Mouse (Mus musculus): ENCODE results near the gene Copz1. TPM values are rescaled to one million over a fixed set of nuclear protein-coding genes. Genes with fewer than 3 reads are reported as not detected.
"Not testable (repeated sequence)": the region's sequence is repeated elsewhere in the genome, so short reads cannot be mapped to it uniquely, and the experiment has no call there.

The Copz1 gene
- total RNA-seq, 2 experiments from 2014 or later, result 97.0 to 100 TPM

DNA sequence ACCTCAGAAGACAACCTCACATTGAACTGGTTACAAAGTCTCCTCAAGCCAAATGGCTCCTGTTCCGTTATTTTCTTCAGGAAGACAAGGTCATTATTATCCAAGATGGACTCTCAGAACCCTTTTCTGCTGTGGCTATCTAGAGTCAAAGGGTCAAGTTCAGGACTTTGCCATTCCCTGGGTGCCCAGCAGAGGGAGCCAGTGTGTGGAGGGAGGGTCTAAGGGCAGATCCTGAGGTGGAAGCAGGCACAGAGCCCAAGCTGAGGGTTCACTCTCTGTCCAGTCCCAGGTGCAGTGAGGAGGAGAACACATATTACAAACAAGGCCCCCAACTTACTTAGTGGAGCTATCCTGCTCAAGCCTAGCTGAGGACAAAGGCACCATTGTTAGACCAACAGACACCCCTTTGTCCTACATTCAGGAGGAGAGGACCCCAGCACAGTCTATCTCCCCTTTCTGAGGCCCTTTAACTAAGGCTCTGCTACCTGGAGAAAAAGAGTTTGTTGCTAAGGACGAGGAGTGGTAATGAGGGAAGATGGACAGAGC is 22.2 kb upstream of the Copz1 start:
- no peak for DNase-seq (ENCODE audit: low spot score in 2 of 2)

DNA sequence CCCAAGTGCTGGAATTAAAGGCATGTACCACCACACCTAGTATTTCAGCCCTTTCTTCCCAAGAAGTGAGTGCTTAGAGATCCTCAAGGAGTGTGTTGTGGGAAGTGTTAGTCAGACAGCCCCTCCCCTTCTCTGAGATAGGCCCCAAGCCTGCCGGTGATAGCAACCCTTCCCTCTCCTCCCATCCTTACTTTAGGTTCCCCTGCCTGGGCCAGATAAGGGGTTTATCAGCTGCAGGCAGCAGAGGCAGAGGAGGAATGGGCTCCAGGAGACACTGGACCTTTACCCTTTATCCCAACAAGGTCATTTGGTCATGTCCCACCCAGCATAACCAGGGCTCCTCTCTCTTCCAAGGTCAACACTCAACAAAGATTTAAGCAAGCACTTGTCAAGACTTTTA is 20.9 kb upstream of the Copz1 start:
- DNase-seq (ENCODE audit: low spot score in 2 of 2), result no peak

DNA sequence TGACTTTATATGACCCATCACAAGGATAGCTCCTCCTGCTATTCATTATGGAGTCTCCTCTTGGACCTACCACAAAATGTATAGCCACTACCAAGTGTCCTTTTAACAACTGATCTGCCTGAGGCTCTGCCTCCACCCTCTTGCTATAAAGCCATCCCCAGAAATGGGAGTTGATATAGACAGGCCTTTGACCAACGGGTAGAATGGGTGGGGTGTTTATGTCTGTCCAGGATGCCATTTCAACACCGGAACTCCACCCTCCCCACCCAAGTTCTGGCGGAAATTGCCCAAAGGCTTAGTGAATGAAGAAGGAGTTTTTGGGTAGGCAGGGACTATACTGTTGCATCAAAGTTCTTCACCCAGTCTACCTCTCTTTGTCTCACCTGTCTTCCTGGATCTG is 19.9 kb upstream of the Copz1 start:
- no peak for DNase-seq (ENCODE audit: low spot score in 2 of 2)

DNA sequence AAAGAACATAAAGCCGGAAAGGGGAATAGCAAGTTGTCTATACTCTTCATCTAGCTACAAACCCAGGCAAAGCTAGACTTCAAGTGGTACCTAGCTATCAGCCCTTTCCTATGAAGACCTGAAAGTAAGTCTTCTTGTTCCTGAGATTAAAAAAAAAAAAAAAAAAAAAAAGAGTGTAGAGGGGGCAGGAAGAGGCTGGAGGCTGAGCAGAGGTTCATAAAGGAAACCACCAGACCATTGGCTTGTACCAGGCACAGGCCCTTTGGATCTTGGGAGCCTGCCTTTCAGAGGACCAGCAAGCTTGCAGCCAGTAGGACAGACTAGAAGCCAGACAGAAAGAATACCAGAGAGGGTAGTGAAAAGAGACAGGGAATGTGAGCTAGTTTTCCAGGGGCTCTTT is 19.2 kb upstream of the Copz1 start:
- DNase-seq (ENCODE audit: low spot score in 2 of 2), result no peak

DNA sequence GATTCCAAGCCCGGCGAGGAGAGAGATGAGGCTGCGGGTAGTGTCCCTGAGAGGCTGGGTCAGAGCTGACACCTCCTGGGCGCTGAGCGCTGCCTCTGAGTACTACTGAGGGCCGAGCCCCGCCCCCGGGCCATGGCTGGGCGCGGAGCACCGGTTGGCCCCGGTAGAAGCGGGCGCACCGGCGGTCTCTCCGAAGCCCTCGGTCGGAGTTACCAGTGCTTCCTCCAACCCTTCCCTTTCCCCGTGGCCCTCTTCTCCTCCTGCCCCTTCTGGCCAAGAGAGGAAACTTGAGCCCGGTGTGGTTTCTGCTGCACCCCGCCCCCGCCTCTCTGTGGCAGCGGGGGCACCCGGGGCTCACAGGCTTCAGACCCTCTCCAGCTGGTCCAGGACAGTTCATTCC is 17.3 kb upstream of the Copz1 start:
- no peak for DNase-seq (ENCODE audit: low spot score in 2 of 2)

DNA sequence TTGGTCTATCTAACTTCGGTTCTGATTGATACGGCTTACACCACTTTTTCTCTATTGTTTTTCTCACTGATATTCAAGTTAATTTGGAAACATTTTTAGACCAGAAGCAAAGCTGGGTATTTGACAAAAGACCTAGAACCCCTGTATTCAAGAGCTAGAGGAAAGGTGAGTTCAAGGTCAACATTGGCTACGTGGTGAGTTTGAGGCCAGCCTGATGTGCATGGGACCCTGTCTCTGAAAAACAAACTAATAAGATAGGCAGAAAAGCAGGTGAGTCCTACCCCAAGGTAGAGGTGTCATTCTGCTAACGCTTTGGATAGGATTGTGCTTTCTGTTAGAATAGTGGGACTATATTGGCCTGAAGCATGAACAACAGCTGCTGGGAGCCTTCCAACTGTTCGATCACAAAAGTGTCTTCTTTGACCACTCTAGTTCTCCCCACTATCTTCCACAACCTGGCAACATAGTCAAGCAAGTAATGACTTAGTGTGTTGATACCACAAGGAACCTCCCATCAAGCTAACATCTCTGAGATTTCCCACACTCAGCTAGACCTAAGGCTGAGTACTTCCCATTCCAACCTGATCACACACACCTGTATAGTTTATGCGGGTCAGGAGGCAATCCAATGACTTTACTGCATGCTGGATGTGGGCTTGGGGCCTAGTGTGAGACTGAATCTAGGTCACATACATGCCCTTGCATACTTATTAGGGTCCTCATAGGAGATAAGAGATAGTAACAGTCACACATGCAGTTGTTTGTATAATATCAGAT is 16.1 kb upstream of the Copz1 start:
- DNase-seq (ENCODE audit: low spot score in 2 of 2), result no peak

DNA sequence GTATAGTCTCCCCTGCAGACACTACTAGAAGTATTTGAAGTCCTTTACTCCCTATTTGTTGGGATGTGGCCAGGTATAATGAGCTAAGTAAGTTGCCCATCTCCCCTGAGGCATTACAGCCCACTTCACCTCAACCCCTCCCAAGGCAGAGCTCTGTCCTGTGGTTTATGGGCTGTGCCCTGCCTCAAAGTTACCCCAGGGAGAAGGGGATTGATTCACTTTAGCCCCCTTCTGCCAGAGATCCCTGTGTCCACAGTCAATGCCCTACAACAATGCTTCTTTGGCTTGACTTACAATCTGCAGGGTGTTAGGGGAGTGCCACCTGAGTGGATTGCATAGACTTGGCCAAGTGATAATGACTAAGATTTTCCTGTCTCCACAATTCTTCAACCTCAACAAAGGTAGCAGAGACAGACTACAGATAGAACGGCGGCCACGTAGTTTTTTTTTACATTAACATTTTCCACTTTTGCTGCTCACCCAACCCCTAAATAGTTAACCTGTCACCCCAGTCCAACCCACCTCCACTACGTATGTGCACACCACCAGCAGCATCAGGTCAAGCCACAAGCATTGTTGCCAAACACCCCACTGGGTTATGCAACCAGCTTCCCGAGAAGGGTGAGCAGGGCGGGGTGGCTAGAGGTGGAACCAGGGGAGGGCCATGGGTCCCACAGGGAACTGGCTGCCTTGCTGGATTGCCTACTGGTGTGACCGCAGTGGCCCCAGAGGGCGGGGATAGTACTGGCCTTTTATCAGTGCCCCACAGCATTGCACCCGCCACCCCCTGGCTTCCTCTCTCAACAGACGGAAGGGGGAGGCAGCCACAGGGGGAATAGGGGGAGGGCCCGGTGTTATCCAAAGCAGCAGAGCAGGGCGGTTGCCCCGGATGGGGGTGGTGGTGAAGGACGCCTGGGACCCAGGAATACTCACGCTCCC is 14.5 kb upstream of the Copz1 start, which contains the start of gene Nfe2:
TSS of gene Nfe2 (minus strand) at position 614 of the 939 bp plus-strand sequence.
- DNase-seq (ENCODE audit: low spot score in 2 of 2), result no peak

DNA sequence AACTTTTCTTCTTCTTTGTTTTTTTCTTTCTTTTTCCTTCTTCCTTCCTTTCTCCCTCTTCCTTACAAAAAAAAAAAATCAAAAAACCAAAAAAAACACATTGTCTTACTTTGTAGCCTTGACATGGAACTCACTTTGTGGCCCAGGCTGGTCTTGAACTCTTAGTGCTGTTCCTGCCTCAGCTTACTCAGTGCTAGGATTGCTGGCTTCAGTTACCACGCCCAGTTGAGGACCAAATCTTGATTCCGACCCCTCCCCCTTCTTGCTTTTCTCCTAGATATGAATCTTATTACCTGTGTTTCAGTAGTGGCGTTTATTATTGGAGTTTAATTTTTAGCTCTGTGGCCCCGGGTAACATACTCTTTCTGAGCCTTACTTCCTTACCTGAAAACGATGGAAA is 13.4 kb upstream of the Copz1 start:
- no peak for DNase-seq (ENCODE audit: low spot score in 2 of 2)

DNA sequence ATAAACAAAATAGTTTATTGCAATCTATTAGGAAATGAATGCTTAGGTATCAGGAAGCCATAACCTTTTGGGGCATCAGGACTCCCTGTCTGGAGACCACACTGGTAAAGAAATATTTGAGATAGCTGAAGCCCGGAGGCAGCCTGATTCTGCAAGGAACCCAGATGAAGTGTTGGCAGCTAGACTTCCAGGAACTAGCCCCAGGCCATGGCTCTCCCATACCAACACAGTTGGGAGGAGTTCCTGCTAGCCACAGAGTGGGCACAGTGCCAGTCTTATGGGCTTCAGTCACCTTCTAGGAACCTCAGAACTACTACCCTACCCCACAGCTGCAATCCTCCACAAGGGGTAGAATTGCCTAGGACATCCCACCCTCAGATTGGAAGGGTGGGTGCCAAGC is 12.5 kb upstream of the Copz1 start:
- no peak for DNase-seq (ENCODE audit: low spot score in 2 of 2)

DNA sequence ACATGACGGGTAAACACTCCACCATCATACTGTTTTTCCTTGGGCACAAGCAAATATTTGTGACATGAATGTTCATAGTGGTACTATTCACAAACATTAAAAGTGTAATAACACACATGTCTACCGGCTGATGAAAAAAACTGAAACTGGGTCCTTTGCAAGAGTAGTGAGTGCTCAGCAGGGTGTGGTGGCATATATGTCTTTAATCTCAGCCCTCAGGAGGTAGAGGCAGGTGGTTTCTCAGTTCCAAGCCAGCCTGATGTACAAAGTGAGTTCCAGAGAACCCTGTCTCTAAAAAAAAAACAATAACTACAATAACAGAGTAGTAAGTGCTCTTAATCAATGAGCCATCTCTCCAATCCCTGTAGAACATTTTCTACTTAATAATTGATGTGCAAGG is 7.7 kb upstream of the Copz1 start:
- no peak for DNase-seq (ENCODE audit: low spot score in 2 of 2)

DNA sequence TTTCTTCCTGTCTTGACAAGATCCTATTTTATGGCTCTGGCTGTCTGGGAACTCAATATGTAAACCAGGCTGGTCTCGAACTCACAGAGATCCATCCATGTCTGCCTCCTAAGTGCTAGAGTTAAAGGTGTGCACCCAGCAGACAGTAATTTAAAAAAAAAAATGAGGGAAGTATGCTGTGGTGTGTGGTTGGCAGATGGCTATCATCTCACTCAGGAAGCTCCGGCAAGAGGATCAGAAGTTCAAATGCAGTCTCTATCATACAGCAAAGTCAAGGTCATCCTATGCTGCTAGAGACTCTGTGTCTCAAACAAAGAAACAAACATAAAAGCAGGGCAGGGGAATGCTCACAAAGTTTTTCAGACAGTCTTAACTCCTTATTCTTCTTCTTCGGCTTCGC is 3.6 kb upstream of the Copz1 start:
- no peak for DNase-seq (ENCODE audit: low spot score in 2 of 2)

DNA sequence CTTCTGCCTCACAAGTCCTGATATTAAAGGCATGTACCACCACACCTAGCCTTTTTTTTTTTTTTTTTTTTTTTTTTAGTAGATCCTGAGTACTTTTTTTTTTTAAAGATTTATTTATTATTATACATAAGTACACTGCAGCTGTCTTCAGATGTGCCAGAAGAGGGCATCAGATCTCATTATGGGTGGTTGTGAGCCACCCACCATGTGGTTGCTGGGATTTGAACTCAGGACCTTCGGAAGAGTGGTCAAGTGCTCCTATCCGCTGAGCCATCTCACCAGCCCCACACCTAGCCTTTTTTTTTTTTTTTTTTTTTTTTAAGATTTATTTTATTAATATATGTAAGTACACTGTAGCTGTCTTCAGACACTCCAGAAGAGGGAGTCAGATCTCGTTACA is 3.4 kb downstream of the Copz1 start:
- not testable (repeated sequence) for DNase-seq (ENCODE audit: low spot score in 2 of 2)

DNA sequence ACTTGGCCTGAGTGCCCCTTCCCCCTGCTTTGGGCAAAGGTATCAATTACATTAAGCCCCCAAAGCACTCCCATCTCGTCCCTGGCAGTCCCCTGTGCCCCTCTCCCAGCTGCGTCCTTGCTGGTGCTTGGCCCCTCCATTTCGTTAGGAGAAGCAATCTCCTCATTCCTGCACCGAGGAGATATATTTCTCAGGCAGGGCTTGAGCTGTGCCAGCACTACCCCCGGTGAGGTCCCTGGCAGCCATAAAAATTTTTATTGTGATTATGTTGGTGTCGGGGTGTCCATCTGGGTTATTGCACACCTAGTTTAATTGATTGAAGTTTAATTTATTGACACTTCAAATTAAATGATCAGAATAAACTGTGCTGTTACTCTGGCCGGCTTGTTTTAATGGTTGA is 5.4 kb downstream of the Copz1 start:
- DNase-seq (ENCODE audit: low spot score in 2 of 2), result no peak

DNA sequence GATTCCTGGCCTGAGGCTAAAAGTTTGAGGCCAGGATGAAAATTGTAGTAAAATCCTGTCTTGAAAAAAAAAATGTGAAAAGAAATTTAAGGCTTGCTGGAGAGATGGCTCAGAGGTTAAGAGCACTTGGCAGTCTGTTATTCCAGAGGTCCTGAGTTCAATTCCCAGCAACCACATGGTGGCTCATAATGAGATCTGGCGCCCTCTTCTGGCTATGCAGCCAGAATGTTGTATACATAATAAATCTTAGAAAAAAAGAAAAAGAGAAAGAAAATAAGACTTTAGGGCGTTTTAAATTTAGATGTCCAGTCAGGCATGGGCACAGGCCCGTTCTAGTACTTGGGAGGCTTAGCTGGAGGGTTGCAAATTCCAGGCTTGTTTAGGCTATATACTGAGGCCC is 7.2 kb downstream of the Copz1 start:
- DNase-seq (ENCODE audit: low spot score in 2 of 2), result no peak

DNA sequence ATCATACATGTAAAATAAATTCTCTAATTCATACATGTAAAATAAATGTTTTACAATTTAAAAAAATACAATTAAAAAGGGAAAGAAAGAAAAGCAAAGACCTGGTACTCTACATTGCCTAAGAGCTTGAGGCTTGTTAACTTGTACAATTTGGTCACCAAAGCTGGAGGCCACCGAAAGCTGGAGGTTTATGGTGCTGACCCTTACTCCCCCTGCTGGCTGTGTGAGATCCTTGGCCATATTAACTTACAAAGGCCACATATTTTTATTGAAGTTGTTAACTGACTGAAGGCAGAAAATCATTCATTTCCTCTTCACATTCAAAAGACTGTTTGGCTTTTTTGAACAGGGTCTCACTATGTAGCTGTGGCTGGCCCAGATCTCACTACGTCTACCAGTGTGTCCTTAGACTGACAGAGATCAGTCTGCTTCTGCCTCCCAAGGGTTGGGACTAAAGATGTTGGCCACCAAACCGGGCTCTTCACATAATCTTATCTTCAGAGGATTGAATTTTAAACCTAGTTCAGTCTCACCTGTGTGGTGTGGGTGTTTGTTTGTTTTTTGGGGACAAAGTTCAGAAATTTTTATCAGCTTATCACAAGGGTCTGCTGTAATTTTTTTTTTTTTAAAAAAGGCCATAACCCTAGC is 8.4 kb downstream of the Copz1 start:
- no peak for DNase-seq (ENCODE audit: low spot score in 2 of 2)

DNA sequence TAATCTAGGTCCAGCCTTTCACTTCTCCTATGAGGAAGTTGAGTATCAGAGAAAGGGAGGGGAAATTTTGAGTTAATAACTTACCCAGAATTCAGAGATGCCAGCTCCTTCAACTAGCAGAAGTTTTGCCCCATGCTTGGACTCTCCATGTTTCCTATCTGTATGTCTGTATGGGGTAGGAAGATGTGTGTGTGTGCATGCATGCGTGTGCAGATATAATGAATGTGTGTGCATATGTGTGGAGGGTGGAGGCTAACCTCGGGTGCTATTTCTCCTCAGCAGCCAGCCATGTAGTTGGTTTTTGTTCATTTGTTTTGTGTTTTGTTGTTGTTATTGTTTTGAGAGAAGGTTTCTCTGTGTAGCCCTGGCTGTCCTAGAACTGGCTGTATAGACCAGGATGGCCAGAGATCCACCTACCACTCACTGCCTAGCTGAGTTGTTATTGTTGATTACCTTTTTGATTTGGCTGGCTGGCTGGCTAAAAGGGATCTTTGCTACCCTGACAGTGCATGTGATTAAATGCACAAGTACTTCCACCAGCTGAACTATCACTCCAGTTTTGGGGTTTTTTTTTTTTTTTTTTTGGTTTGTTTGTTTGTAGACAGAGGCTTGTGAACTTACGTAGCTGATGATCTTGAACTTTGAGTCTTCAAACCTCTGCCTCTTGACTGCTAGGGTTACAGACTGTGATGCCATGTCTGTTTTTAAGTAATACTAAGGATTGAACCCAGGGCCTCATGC is 9.1 kb downstream of the Copz1 start:
- no peak for DNase-seq (ENCODE audit: low spot score in 2 of 2)

DNA sequence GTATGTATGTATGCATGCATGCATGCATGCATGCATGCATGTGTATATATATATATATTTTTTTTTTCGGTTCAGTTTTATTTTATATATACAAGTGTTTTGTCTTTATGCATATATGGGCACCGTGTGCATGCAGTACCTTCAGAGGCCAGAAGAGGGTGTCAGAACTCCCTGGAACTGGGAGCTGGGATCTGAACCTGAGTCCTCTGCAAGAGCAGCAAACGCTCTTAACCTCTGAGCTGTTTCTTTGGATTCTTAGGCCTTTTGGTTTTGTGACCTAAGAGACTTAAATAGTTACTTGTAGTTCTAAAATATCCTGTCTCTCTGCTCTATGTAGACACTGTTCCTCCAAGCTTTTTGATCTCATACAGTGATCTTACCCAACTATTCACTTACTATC is 11.6 kb downstream of the Copz1 start:
- no peak for DNase-seq (ENCODE audit: low spot score in 2 of 2)

DNA sequence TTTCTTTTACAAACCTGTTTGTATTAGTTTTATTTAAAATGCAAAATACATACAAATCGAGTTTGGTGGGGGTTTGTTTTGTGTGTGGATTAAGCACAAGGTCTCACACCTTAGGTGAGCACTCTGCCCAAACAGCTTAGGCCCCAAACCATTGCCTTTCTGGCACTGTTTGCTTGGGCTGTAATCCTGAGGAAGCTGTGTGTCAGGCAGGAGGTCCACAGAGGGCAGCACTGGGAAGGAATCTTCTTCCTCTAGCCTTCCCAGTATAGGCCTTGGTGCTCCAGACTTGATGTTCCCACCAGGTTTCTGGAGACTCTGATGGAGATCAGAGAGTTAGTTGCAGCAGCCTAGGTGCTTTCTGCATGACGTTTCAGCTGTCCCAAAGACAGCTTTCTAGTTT is 12.1 kb downstream of the Copz1 start:
- no peak for DNase-seq (ENCODE audit: low spot score in 2 of 2)

DNA sequence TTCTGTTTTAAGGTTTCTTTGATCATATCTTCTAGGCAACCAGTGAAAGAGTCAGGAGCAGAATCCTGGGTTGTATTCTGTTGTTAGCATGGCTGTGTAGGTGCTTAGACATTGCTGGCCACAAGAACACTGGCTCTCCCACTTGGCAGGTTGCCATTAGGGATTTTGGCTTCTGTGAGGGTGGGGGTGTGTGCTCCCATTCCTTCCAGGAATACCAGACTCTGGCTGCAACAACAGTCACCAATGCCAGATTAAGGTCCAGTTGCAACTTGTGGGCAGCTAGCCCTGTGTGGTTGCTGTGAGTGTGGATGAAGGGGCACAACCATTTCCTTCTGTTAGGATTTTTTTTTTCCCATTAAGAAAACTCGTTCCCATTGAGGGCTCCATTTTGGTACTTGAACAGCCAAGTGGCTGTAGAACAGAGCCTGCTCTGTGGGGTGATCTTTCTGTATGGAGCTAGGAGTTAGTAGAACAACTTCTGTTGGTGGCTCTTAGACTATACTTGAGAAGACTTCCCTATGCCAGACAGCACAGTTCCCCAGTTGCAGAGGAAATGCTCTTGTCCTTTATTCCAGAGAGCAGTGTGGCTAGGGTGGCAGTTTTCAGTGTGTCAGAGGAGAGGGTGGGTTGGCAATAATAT is 13.4 kb downstream of the Copz1 start:
- no peak for DNase-seq (ENCODE audit: low spot score in 2 of 2)

DNA sequence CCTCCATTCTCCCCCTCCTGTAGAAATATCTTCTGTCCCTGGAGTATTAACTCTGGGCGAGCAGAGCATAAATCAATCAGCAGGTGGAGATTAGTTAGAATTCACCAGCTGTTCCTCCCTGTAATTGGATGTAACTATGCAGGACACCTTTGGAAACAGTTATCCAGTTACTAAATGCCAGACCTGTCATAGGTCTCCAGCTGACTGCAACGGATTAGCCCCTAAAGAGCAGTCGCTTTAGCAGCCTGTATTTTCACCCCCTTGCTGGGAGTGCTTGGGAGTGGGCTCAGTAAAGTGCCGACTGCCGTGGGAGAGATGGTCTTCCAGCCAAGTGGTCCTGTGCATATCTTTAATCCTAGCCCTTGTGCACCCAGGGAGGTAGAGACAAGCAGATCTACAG is 17.1 kb downstream of the Copz1 start:
- DNase-seq (ENCODE audit: low spot score in 2 of 2), result no peak
